Mouse (Mus musculus) left cerebral cortex, adult 9 months (tissue): ENCODE results near the gene Wwox.

ENCODE experiments used
- DNase-seq, 2 experiments: peaks; one replicate each; pipeline ENCODE4 v3.0.0; 2022; ENCODE audit warnings: low spot score in 2 of 2

The Wwox gene

GRCm38 (mm10) chr8:115019661-115020060 is 580.2 kb downstream of the Wwox start:
- no peak for DNase-seq

DNA sequence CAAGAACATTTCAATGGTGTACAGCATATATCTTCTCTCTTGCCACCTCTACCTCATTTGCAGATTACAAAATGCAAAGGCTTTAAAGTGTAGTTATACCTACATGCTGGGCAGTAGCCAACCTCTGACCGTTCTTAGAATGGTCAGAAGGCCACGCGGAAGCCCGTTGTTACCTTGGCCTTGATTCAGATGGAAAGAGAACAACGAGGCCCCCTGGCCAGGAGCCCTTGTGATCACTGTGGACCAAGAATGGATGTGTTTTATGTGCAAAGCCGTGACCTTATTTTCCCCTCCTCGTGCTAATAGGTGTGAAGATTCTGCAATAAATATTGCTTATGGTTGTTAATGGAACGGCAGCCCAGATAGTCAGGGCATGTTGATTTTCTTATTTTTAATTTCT is 582.3 kb downstream of the Wwox start:
- DNase-seq, result no peak

- DNase-seq, result no peak
These were observed 584.6 kb downstream of the Wwox start for GRCm38 (mm10) chr8:115024062-115024461.

GRCm38 (mm10) chr8:115025390-115026098 is 586.1 kb downstream of the Wwox start:
- no peak for DNase-seq

- DNase-seq, result no peak
These were observed 586.7 kb downstream of the Wwox start for GRCm38 (mm10) chr8:115026201-115026600.

- no peak for DNase-seq
These were observed 593.7 kb downstream of the Wwox start for GRCm38 (mm10) chr8:115033194-115033593.

DNA sequence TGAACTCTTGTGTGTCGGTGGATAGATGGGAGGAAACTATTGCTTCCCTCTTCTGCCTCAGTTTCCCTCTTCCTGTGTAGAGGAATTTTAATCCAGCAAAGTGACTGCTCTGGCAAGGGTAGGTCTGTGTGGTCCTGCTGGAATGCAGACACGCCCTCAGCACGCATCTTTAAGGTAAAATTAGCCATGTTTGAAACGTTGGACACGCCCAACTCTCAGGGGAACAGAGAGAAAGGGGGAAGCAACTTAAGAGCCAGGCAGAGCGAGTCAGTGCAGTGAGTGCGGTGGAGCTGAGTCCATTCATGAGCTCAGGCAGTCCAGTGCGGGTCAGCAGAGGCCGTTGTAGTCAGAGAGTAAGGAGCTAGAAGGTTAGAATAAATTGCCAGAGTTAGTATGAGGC is 596.6 kb downstream of the Wwox start:
- no peak for DNase-seq

DNA sequence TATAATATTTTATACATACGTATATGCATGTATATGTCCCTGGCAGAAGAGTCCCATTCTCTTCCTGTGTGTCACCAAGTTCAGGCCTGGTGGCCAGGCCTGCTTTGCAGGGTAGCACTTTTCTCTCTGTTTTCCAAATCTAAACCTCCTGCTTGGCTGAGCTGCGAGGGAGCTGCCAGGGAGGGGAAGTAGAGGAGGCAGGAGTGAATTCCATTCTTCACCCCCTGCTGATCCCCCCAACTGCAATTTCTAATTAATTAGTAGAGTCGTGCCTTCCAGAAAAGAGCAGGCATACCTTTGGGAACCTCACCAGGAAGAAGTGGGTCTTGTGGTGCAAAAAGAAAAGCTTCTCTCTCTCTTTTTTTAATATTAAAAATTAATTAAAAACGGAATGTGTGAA is 599.0 kb downstream of the Wwox start:
- DNase-seq, result no peak

DNA sequence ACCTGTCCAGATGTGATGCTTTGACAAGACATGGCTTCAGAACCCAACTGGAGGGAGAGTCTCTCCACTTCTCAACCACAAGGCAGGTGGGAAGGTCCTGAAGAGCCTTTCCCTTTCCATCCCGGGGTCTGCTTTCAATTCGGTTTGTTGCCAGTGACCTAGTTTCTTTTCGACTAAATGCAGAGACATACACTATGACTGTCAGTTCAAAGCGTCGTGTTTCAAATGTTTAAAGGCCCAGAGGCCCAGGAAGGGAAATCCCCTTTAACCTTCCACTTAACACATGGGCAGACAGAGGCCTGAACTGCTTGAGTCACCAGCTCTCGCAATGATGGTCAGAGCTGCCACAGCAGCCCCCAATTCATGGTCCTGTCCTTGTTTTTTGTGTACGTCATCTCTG is 606.3 kb downstream of the Wwox start:
- DNase-seq, result no peak

GRCm38 (mm10) chr8:115046496-115046895 is 607.0 kb downstream of the Wwox start:
- DNase-seq, result no peak

- no peak for DNase-seq
These were observed 618.9 kb downstream of the Wwox start for GRCm38 (mm10) chr8:115058193-115058835.

DNA sequence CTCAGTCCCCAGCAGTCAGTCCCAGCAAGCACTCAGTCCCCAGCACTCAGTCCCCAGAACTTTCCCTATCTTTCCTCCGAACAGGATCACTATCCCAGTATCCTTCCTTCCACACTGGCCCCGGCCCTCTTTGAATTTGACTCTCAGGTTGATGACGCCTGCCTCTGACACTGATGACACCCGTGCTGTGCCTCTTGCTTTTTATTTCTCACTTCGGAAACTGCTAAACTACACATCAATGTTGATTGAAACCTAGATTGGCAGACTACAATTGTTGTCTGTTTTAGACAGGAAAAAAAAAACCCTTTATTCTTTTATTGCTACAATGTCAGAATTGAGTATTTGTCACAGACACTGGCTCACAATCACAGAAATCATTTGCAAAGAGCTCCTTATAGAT is 624.2 kb downstream of the Wwox start:
- DNase-seq, result no peak

- DNase-seq, result no peak
These were observed 625.2 kb downstream of the Wwox start for GRCm38 (mm10) chr8:115064691-115065090.

GRCm38 (mm10) chr8:115065386-115065785 is 625.9 kb downstream of the Wwox start:
- no peak for DNase-seq

DNA sequence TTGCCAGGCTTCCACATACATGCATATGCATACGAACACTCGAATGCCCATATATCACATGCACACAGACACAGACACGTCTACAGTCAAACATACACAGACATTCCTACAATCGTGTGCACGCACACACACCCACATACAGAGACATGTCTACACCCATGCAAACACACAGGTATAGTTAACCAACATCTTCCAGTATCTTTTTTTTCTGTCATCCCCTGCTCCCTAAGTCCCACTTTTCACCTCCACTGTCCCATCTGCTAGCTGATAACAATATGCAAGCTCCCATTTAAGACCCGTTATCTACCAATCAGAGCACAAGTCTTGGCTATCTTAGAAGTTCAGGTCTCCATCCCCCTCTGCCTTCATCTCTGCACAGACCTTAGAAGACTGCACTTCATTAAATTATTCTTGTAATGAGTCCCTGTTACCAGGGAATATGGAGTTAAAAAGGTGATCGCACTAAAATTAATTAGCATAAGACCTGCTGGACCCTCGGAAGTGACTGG is 627.1 kb downstream of the Wwox start:
- DNase-seq, result no peak

DNA sequence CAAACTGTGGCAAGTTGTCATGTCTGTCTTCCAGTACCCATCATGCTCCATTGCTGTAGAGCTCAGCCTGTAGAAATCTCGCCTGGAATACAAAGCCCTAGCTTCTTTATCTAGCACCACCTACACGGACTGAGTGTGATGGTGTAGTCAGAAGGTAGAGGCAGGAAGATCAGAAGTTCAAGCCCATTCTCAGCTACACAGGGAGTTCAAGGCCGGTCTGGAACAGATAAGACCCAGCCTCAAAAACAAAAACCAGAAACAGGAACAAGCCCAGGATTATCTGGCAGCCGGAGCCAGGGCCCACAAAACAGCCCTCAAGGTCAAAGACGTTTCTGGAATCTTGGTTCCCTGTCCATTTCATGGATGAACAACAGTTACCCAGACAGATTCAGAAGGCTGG is 629.3 kb downstream of the Wwox start:
- no peak for DNase-seq

DNA sequence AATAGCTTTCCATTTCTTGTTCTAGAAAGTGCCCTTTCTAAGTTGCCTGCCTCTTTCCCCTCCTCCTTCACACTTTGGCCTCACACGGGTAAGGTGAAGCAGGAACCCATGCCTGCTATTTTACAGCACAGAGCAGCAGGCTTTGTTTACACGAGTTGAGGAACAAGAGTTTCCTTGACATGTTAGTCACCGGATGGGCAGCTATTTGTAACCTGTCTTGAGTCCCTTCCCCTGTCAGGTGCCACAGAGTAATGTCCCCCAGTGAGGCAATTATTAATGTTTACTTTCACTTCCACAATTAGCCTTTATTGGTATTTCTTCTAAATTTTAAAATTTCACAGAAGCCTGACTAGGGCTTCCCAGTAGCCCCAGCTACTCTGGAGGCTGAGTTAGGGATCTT is 630.8 kb downstream of the Wwox start:
- no peak for DNase-seq

DNA sequence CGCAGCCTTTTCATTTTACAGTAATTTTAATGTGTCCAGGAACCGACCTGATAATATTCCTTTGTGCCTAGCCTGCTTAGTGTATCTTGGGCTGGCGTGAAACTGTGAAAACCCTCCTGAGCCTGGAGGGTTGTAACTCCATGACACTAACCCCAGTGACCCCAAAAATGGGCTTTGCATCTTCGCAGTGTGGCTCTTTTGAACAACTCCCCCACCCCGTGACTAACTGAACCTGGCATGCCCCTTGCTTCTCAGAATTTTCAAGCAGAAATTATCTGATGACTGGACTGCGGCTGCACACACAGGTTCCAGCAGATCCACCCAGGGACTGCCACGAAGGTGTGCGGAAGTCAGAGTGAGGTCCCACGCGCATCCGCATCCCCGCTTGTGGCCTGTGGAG is 631.8 kb downstream of the Wwox start:
- DNase-seq, result no peak

GRCm38 (mm10) chr8:115078296-115078695 is 638.8 kb downstream of the Wwox start:
- no peak for DNase-seq

DNA sequence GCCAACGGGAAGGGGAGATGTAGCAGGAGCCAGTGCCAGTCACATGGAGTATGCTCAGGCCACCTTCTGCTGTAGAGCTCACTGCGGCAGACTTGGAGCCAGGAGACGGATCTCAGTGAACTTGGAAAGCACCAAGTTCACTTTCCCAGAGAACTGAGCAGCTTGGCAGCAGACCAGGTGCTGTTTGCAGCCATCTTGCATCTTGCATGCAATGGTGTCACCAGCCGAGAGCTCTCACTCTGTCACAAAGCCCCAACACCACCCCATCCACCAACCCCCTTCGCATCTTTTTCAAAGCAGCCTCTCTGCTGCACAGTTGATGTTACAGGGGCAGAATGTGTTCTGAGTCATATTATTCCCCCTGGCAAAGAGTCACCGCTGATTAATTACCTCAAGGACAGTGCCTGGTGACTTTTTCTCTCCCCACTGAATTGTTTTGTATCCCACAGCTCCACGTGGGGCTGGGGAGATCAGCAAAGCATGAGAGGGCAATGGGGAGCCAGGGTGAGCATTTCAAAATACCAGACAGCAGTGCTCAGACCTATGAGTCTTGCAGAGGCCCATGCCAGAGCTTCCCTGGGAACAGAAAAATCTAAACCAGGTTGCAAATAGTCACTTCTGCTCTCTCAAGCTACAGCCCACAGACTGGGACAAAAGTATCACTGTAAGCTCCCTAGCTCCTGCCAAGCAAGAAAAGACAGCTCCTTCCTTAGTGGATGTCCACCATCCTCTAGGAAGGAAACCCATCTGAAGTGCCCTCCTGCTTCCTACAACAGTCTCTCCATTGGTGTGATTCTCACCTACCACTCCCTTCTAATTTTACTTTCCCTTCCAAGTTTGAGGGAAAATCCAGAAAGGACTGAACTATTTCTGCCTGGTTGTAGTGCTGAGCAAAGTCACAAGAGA is 642.1 kb downstream of the Wwox start:
- peak in 1 of 2 experiments; percentile 9 for DNase-seq

DNA sequence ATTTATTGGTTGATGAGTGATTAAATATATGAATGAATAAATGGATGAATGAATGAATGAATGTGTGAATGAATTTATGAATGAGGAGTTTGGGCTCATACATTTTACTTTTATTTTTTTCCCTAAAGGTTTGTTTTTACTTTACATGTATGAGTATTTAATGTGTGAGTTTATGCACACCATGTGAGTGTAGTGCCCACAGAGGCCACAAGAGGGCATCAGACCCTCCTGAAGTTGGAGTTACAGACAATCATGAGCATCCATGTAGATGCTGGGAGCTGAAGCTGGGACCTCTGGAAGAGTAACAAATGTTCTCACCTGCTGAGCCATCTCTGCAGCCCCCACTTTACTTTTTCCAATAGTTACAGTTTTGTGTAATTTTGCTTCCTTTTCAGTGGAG is 648.7 kb downstream of the Wwox start:
- no peak for DNase-seq

- no peak for DNase-seq
These were observed 650.3 kb downstream of the Wwox start for GRCm38 (mm10) chr8:115089744-115090143.
